Mouse (Mus musculus) liver, postnatal 0 days (tissue): Measurements from ENCODE around the gene Tarbp2. TPM values are rescaled to one million over a fixed set of nuclear protein-coding genes. Genes with fewer than 3 reads are reported as not detected.

Source experiments
- ATAC-seq: fragments of 200-750 bp; cut with Nextera tagmentation; 2 replicates; pipeline ENCODE4 v1.8.0; 2017; ENCODE audit warnings: mild to moderate bottlenecking, moderate library complexity
- DNase-seq: peaks from one replicate; pipeline ENCODE4 v3.0.0-alpha.2; 2016
- H3K27ac ChIP-seq: fragments of 300-500 bp; sonication (generic); 2 replicates; pipeline ENCODE4 v1.5.1; 2014; ENCODE audit warnings: antibody characterized with exemption, moderate library complexity, mild to moderate bottlenecking, low read depth
- H3K27me3 ChIP-seq: fragments of 300-500 bp; sonication (generic); 2 replicates; pipeline ENCODE4 v1.6.1; 2014; ENCODE audit warnings: low read length, control low read depth, mixed read lengths; ENCODE audit not compliant: insufficient read depth
- H3K36me3 ChIP-seq: fragments of 300-500 bp; sonication (generic); replicated peaks from 2 replicates; pipeline ENCODE4 v1.6.1; 2014; ENCODE audit warnings: mild to moderate bottlenecking, control low read depth, low read length, moderate library complexity, mixed read lengths; ENCODE audit not compliant: insufficient read depth
- H3K4me1 ChIP-seq: fragments of 300-500 bp; sonication (generic); 2 replicates; pipeline ENCODE4 v1.6.1; 2014; ENCODE audit warnings: antibody characterized with exemption, mild to moderate bottlenecking, control low read depth; ENCODE audit not compliant: insufficient read depth
- H3K4me2 ChIP-seq: fragments of 300-500 bp; sonication (generic); 2 replicates; pipeline ENCODE4 v1.6.1; 2014; ENCODE audit warnings: low read depth, mild to moderate bottlenecking, low read length, moderate library complexity, mixed read lengths
- H3K4me3 ChIP-seq: fragments of 300-500 bp; sonication (generic); 2 replicates; pipeline ENCODE4 v1.5.1; 2014; ENCODE audit warnings: low read depth, low read length
- H3K9ac ChIP-seq: fragments of 300-500 bp; sonication (generic); replicated peaks from 2 replicates; pipeline ENCODE4 v1.6.1; 2014; ENCODE audit warnings: mild to moderate bottlenecking, moderate library complexity
- H3K9me3 ChIP-seq: fragments of 300-500 bp; sonication (generic); 2 replicates; pipeline ENCODE4 v1.6.1; 2016; ENCODE audit warnings: mild to moderate bottlenecking, control low read depth, low read length, mixed read lengths
- CTCF ChIP-seq: sonication (generic); IDR thresholded peaks from 2 replicates; pipeline ENCODE4 v1.5.1; 2016; ENCODE audit warnings: antibody characterized with exemption, low read depth
- EP300 ChIP-seq: IDR thresholded peaks from 2 replicates; pipeline ENCODE4 v1.6.1; 2016; ENCODE audit warnings: antibody characterized with exemption, low read depth, mild to moderate bottlenecking
- WGBS: fragments of 180-500 bp; shearing (Covaris S2); extraction: QIAGEN DNeasy Blood & Tissue Kit; methylation state at CpG from one replicate; pipeline ENCODE4 v1.1.7; 2014; ENCODE audit not compliant: insufficient replicate concordance; 5-methylcytosine and 5-hydroxymethylcytosine counted together
- polyA plus RNA-seq: library from polyadenylated mRNA; unstranded; fragments of >200 nt; fragmentation: Nextera tagmentation; extraction: Ambion mirVana; gene quantifications from 2 replicates; pipeline ENCODE4 v1.2.1, GENCODE M21; 2015

Tarbp2 gene
- polyA plus RNA-seq, 1 experiment from 2014 or later, result 27.8 TPM

DNA sequence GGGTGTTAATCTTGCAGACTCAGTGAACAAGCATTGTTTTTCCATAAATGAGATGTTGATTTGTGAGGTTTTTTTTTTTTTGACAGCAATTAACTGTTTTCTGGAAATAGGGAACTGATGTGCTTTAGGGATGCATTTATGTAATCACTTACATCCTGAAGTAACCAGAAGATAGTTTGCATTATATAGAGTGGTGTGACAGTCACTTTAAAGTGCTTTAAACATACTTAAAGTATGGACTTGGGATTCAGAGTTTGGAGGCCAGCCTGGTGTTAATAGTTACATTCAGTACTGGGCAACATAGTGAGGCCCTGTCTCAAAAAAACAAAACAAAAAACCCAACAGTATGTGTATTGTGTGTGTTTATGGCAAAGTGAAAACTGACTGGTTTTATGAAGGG, 46.3 kb upstream of the Tarbp2 start:
- H3K27ac ChIP-seq, result peak overlapping the region; percentile 98
- ATAC-seq, result no peak
- H3K9me3 ChIP-seq, result no peaks in the 10 kb centered on the region
- H3K9ac ChIP-seq, result peak overlapping the region; percentile 97
- no peaks in the 10 kb centered on the region for H3K27me3 ChIP-seq
- H3K36me3 ChIP-seq, result peaks cover 37% of the 10 kb centered on the region
- TF ChIP-seq EP300, result no peak
- TF ChIP-seq CTCF, result no peak
- H3K4me3 ChIP-seq, result peak overlapping the region; percentile 99
- peak overlapping the region; percentile 76 for H3K4me2 ChIP-seq
- H3K4me1 ChIP-seq, result peaks cover 10% of the 10 kb centered on the region; the same call in 1 of the 2 replicates
- no peak for DNase-seq

DNA sequence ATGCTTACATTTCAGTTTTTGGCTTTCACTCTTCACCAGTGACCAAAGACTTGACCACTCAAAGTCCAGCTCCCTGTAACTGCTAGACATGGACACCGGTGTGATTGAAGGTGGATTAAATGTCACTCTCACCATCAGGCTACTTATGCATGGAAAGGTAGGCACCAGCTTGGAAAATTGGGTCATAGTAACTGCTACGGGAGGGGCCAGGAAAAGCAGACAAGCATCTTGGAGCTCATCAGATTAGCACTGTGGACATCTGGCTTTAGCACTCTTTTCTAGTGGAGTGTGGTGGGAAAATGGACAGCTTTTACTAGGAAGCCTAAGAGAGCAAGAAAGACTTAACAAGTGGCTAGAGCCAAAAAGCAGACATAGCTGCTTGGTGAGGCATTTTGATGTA, 44.7 kb upstream of the Tarbp2 start:
- ATAC-seq (no peak), DNase-seq (no peak)
- Histone ChIP-seq H3K27me3 (no peaks in the 10 kb centered on the region), H3K9me3 (no peaks in the 10 kb centered on the region), H3K36me3 (peaks cover 46% of the 10 kb centered on the region), H3K4me1 (peaks cover 10% of the 10 kb centered on the region; the same call in 1 of the 2 replicates), H3K4me3 (no peak overlapping the region), H3K27ac (0 out of 2 replicates have a peak overlapping the region, but pooled peaks have one; percentile 4), H3K4me2 (0 out of 2 replicates have a peak overlapping the region, but pooled peaks have one; percentile 23), H3K9ac (0 out of 2 replicates have a peak overlapping the region, but pooled peaks have one; percentile 17)
- 83% methylated on average over 2 of the region's 2 CpGs for WGBS
- TF ChIP-seq EP300 (no peak), CTCF (no peak)

DNA sequence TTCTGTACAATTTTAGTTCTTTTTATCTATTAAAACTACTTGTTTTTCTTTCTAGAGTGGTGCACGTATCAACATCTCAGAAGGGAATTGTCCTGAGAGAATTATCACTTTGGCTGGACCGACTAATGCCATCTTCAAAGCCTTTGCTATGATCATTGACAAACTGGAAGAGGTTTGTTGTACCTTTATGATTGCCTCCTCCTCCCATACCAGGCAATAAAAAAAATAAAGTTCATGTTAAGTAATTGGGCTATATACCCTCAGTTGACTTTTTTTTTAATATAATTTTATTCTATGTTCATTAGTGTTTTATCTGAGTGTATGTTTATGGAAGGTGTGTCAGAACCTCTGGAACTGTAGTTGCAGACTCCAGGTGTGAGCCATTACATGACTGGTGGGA, 43.5 kb upstream of the Tarbp2 start:
- ATAC-seq, result no peak
- no peak overlapping the region for H3K4me3 ChIP-seq
- H3K27me3 ChIP-seq, result no peaks in the 10 kb centered on the region
- DNase-seq, result no peak
- H3K4me2 ChIP-seq, result no peak overlapping the region
- peaks cover 10% of the 10 kb centered on the region; the same call in 1 of the 2 replicates for H3K4me1 ChIP-seq
- H3K27ac ChIP-seq, result no peak overlapping the region
- H3K9ac ChIP-seq, result no peak overlapping the region
- no peaks in the 10 kb centered on the region for H3K9me3 ChIP-seq
- peaks cover 52% of the 10 kb centered on the region for H3K36me3 ChIP-seq
- 82% methylated on average over 2 of the region's 2 CpGs for WGBS
- no peak for TF ChIP-seq EP300
- no peak for TF ChIP-seq CTCF

DNA sequence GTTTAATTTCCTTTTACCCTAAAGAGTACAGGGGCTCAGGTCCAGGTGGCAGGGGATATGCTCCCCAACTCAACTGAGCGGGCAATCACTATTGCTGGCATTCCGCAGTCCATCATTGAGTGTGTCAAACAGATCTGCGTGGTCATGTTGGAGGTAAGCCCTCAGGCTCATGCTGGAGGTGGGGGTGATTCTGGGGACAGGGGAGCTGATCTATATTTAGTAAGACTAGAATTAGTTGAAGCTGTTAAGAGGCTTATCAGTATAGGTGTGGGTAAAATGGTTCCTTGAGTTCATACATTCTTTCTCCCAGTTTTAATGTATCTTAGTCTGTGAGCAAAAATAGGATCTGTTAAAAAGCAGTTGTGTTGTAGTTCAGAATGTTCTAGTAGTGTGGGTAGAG, 34.9 kb upstream of the Tarbp2 start:
- Histone ChIP-seq H3K4me2 (no peak overlapping the region), H3K27me3 (no peaks in the 10 kb centered on the region), H3K9me3 (no peaks in the 10 kb centered on the region), H3K9ac (no peak overlapping the region), H3K4me3 (no peak overlapping the region), H3K36me3 (peaks cover 85% of the 10 kb centered on the region), H3K4me1 (no peaks in the 10 kb centered on the region), H3K27ac (no peak overlapping the region)
- WGBS, result 93% methylated on average over 3 of the region's 3 CpGs
- TF ChIP-seq EP300 (no peak), CTCF (no peak)
- ATAC-seq, result no peak
- DNase-seq, result no peak

DNA sequence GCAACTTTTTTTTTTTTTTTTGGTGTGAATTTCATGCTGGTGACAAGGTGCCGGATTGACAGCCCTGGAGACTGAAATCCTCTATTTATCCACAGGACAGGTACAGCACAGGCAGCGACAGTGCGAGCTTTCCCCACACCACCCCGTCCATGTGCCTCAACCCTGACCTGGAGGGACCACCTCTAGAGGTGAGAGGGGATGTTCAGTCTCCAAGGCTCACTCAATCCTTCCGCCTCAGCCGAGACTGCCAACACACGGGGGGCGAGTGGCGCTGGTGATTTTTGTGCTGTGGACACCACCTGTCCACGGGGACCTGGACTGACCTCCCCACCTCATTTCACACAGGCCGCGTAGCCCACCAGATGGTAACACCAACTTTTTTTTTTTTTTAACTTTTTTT, 32.1 kb upstream of the Tarbp2 start:
- ATAC-seq (no peak), DNase-seq (no peak)
- TF ChIP-seq EP300, result no peak
- no peak for TF ChIP-seq CTCF
- Histone ChIP-seq H3K4me1 (no peaks in the 10 kb centered on the region), H3K9ac (no peak overlapping the region), H3K27me3 (no peaks in the 10 kb centered on the region), H3K36me3 (peaks cover 92% of the 10 kb centered on the region), H3K27ac (no peak overlapping the region), H3K4me3 (no peak overlapping the region), H3K9me3 (no peaks in the 10 kb centered on the region), H3K4me2 (no peak overlapping the region)
- WGBS, result 93% methylated on average over 12 of the region's 12 CpGs

DNA sequence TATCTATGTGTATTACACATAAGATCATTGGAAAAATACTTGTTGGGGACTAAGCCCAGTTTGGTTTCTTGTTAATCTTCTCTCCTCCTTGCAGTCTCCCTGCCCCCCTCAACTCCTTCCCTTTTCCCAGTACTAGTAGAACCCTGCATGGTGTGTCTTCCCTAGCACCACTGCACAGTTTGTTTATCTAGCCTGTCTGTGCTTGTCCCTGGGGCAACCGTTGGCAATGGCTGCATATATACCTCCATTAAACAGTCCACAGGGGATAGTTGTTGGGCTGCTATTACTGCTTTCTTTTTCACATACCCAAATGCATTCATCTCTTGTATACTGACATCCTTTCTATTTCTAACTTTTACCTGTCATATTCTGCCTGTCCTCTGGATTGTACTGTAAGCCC, 30.3 kb upstream of the Tarbp2 start:
- Histone ChIP-seq H3K4me1 (no peaks in the 10 kb centered on the region), H3K36me3 (peaks cover 91% of the 10 kb centered on the region), H3K27ac (no peak overlapping the region), H3K27me3 (no peaks in the 10 kb centered on the region), H3K4me3 (no peak overlapping the region), H3K4me2 (no peak overlapping the region), H3K9me3 (no peaks in the 10 kb centered on the region), H3K9ac (no peak overlapping the region)
- no peak for ATAC-seq
- no peak for DNase-seq
- WGBS, result 67% methylated on average over 1 of the region's 1 CpGs
- TF ChIP-seq EP300, result no peak
- TF ChIP-seq CTCF, result no peak

DNA sequence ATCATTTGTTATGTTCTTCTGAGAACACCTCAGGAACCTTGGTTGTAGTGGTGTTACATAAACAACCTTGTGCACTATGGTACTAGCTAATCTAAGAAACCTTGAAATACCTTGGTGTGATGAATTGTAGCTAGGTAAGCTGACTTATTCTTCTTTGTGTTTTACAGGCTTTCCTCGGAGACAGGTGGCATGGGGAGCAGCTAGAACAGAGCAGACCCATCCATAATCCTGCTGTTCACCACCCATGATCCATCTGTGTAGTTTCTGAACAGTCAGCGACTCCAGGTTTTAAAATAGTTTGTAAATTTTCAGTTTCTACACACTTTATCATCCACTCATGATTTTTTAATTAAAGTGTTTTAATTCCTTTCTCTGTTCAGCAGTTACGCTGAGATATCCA, 19.7 kb upstream of the Tarbp2 start:
- peaks cover 88% of the 10 kb centered on the region for H3K36me3 ChIP-seq
- ATAC-seq, result no peak

More for the DNA sequence above, 19.7 kb upstream of the Tarbp2 start:
- Histone ChIP-seq H3K9me3 (no peaks in the 10 kb centered on the region), H3K4me3 (no peak overlapping the region), H3K27ac (no peak overlapping the region), H3K9ac (no peak overlapping the region), H3K4me2 (no peak overlapping the region), H3K4me1 (no peaks in the 10 kb centered on the region), H3K27me3 (no peaks in the 10 kb centered on the region)
- no peak for DNase-seq
- TF ChIP-seq CTCF (no peak), EP300 (no peak)
- 88% methylated on average over 3 of the region's 3 CpGs for WGBS
